Mouse (Mus musculus) spleen, adult 2 months (tissue): ENCODE measurements around the gene 1110051M20Rik. TPM values are rescaled to one million over a fixed set of nuclear protein-coding genes. Genes with fewer than 3 reads are reported as not detected.

Experiments used
- DNase-seq, 2 experiments: peaks; one replicate each; pipeline versions ENCODE4 v3.0.0 to v3.0.0-alpha.2; 2012 to 2021; ENCODE audit warnings: low spot score in 2 of 2, low read depth in 1 of 2
- H3K27ac ChIP-seq: fragments of 200-500 bp; 2 replicates; pipeline ENCODE4 v1.5.1; 2012; ENCODE audit warnings: low read length, inconsistent platforms; ENCODE audit not compliant: insufficient read depth
- H3K27me3 ChIP-seq: fragments of 200-500 bp; 2 replicates; pipeline ENCODE4 v1.6.1; 2012; ENCODE audit warnings: mild to moderate bottlenecking, moderate library complexity, low read length, inconsistent platforms; ENCODE audit not compliant: control insufficient read depth, insufficient read depth
- H3K36me3 ChIP-seq: fragments of 200-500 bp; 2 replicates; pipeline ENCODE4 v1.6.1; 2012; ENCODE audit warnings: mild to moderate bottlenecking, low read length, inconsistent platforms; ENCODE audit not compliant: control insufficient read depth, insufficient read depth
- H3K4me1 ChIP-seq: fragments of 200-500 bp; 2 replicates; pipeline ENCODE4 v1.6.1; 2011; ENCODE audit warnings: inconsistent platforms; ENCODE audit not compliant: control insufficient read depth, insufficient read depth, insufficient read length
- H3K4me3 ChIP-seq: fragments of 200-500 bp; 2 replicates; pipeline ENCODE4 v1.5.1; 2011; ENCODE audit warnings: mild to moderate bottlenecking, inconsistent platforms; ENCODE audit not compliant: insufficient read depth, insufficient read length; ENCODE audit errors: extremely low read depth
- CTCF ChIP-seq: fragments of 200-500 bp; IDR thresholded peaks from 2 replicates; pipeline ENCODE4 v1.5.1; 2011; ENCODE audit warnings: mild to moderate bottlenecking, inconsistent platforms; ENCODE audit not compliant: insufficient read depth, insufficient read length, insufficient replicate concordance; ENCODE audit errors: extremely low read depth
- POLR2A ChIP-seq: fragments of 200-500 bp; IDR thresholded peaks from 2 replicates; pipeline ENCODE4 v1.6.1; 2011; ENCODE audit warnings: low read depth, low read length, inconsistent platforms
- WGBS: fragments of 180-500 bp; shearing (Covaris S2); methylation state at CpG from one replicate; pipeline ENCODE4 v1.1.7; 2018; 5-methylcytosine and 5-hydroxymethylcytosine counted together
- polyA plus RNA-seq: library from polyadenylated mRNA; depleted of rRNA; stranded (reverse); fragments of >200 nt; gene quantifications from 2 replicates; pipeline ENCODE4 v1.2.3, GENCODE M21; 2012

Gene 1110051M20Rik
- polyA plus RNA-seq, 1 experiment = 5.6 TPM

DNA sequence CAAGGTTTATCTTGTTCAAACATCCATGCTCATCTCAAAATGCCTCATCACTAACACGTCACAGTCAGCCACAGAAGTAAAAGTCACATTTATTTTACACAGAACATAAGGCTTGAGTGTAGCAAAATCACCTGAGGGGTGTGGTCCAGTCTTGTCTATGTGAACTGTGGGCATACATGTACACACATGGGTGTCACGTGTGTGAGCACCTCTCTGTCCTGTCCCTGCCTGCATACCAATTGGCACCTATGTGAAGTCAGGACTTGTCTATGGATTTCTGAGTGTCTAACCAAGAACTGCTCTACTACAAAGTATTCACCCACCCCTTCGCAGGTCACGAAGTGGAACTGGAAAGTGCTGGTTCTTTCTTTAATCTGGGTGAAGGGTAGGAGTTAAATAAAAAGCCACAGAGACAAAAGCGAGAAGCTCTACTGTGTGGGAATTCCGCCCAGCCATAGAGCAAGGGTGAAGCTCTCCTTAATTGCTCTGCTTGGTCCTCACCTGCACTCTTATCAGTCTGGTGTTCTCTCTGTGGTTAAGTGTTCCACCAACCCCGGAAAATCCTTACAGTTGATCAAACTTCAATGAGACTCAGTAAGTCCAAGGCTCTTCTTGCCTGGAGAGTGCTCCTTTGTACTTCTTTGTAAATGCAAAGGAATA is 20.3 kb downstream of the 1110051M20Rik start:
- Histone ChIP-seq H3K4me1 (no peaks in the 10 kb centered on the region), H3K27me3 (no peaks in the 10 kb centered on the region), H3K36me3 (no peaks in the 10 kb centered on the region), H3K4me3 (no peak overlapping the region), H3K27ac (no peak overlapping the region)
- WGBS = 84% methylated on average over 7 of the region's 7 CpGs
- TF ChIP-seq CTCF = no peak
- DNase-seq = no peak

DNA sequence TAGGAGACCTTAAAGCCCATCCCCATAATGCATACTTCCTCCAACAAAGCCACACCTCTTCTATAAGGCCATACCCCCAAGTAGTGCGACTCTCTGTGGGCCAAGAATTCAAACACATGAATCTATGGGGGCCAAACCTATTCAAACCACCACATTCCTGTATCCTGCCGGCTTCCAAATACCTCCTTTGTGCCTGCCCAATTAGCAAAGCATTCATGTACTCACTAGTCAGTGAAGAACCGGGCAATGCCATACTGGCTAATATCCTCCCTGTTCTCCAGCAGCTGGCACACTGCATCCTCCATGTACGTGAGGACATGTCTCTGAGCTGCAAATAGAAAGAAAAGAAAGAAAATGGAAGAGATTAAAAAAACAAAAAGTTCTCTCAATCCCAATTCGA is 22.9 kb downstream of the 1110051M20Rik start:
- no peaks in the 10 kb centered on the region for H3K4me1 ChIP-seq
- no peak overlapping the region for H3K4me3 ChIP-seq
- H3K27ac ChIP-seq = no peak overlapping the region
- TF ChIP-seq CTCF = no peak
- TF ChIP-seq POLR2A = no peak
- H3K27me3 ChIP-seq = no peaks in the 10 kb centered on the region
- DNase-seq = no peak
- H3K36me3 ChIP-seq = no peaks in the 10 kb centered on the region
- whole genome bisulfite sequencing = 92% methylated on average over 5 of the region's 5 CpGs

DNA sequence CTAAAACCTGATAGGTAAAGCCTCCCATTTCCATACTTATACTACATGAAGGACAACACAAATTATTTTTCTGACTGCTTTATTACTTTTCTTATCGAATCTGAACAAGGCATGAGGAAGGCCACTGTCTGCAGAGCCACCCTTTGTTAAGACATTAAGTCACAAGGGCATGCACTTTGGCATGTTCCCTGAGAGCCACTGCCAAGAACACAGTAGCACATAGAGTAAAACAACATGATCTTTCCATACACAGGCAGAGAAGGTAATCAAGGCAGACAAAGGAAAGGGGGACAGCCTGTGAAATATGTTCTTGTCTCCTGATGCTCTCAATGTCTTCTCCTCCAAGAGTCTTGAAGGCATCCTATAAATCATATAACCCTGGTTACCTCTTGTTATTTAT is 30.7 kb downstream of the 1110051M20Rik start:
- 84% methylated on average over 1 of the region's 1 CpGs for WGBS
- H3K27ac ChIP-seq = no peak overlapping the region
- no peak for DNase-seq
- no peaks in the 10 kb centered on the region for H3K36me3 ChIP-seq
- peaks cover 3% of the 10 kb centered on the region; the same call in 1 of the 2 replicates for H3K4me1 ChIP-seq
- H3K4me3 ChIP-seq = no peak overlapping the region
- no peaks in the 10 kb centered on the region for H3K27me3 ChIP-seq
- TF ChIP-seq POLR2A (no peak), CTCF (no peak)

DNA sequence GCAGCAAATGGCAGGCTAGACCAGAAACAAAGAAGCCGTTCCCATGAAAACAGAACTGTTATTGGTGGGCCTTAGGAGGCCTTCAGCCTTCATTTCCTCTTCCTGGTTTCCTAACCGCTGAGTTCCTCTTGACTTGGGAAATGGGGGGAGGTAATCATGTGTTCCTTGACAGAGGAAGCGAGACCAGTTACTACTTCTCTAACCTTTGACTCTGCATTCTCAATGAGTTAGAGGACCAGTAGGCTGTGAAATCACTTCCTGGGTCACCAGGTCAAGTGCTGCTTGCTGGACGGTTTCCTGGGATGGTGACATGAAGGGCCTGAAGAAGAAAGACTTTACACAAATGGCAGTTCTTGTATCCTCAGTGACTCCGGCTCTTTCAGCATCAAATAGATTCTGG is 32.1 kb downstream of the 1110051M20Rik start:
- WGBS = 54% methylated on average over 5 of the region's 5 CpGs
- Histone ChIP-seq H3K4me3 (no peak overlapping the region), H3K36me3 (no peaks in the 10 kb centered on the region), H3K27ac (no peak overlapping the region), H3K27me3 (no peaks in the 10 kb centered on the region), H3K4me1 (peaks cover 3% of the 10 kb centered on the region; the same call in 1 of the 2 replicates)
- peak; percentile 4 for DNase-seq
- TF ChIP-seq POLR2A (no peak), CTCF (no peak)

DNA sequence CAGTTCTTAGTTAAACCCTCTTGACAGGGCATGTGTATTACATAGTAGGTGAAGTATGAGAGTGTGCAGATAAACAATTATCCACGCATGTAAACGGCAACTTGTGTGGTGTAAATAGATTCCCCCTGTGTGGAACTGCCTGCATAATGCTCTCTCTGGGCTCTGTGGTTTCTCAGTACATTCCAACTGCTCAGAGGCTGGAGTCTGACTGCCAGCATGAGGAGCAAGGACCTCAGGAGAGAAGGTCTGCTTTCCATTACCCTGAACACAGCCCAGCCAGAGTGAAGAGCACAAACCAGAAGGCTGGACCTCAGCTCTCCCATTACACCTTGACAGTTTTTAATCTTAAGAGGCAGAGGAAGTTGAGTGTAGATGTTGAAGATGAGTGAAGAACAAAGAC is 33.0 kb downstream of the 1110051M20Rik start:
- H3K27ac ChIP-seq = no peak overlapping the region
- no peaks in the 10 kb centered on the region for H3K36me3 ChIP-seq
- DNase-seq = no peak
- no peak overlapping the region for H3K4me3 ChIP-seq
- WGBS = 90% methylated on average over 2 of the region's 2 CpGs
- H3K4me1 ChIP-seq = peaks cover 3% of the 10 kb centered on the region; the same call in 1 of the 2 replicates
- TF ChIP-seq CTCF = no peak
- no peak for TF ChIP-seq POLR2A
- H3K27me3 ChIP-seq = no peaks in the 10 kb centered on the region

DNA sequence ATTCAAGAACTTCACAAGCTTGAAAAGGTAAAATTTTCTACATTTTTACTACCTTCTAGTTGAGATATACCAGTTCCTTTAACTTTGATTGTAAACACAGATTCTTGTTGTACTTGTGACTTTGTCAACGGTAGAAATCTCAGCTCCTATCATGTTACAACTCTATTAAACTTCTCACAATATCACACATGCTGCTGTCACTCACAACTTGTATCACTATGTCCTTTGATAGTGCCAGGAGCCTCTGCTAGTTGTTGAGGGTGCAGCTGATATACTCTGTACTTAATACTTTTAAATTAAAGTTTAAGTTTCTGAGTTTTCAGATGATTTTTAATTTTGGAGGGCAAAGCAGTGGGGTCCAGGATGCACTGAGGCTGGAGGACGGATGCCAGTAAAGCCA is 36.5 kb downstream of the 1110051M20Rik start:
- H3K4me1 ChIP-seq = peaks cover 3% of the 10 kb centered on the region; the same call in 1 of the 2 replicates
- H3K27ac ChIP-seq = no peak overlapping the region
- H3K4me3 ChIP-seq = no peak overlapping the region
- no peaks in the 10 kb centered on the region for H3K36me3 ChIP-seq
- no peak for DNase-seq
- H3K27me3 ChIP-seq = no peaks in the 10 kb centered on the region
- WGBS = 86% methylated on average over 2 of the region's 2 CpGs
- no peak for TF ChIP-seq CTCF
- TF ChIP-seq POLR2A = no peak

DNA sequence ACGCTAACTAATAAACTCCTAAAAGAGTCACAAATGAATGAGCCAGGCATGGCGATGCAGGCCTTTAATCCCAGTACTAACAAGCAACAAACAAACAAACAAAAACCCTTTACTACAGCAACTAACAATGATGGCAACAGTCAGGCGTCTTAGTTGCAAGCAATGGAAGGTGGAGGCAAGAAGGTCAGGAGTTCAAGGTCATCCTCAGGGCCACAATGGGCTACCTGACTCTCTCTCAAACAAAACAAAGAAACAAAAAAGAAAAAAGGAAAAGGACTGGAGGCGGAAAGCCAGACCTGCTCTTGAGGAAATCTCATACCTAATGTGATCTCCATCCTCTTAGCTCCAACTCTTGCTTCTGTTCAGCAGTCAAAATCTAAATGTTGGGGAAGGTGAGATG is 39.4 kb downstream of the 1110051M20Rik start:
- 90% methylated on average over 4 of the region's 4 CpGs for WGBS
- DNase-seq = no peak
- no peaks in the 10 kb centered on the region for H3K27me3 ChIP-seq
- no peak overlapping the region for H3K4me3 ChIP-seq
- H3K4me1 ChIP-seq = no peaks in the 10 kb centered on the region
- TF ChIP-seq CTCF (no peak), POLR2A (no peak)
- no peak overlapping the region for H3K27ac ChIP-seq
- H3K36me3 ChIP-seq = no peaks in the 10 kb centered on the region

DNA sequence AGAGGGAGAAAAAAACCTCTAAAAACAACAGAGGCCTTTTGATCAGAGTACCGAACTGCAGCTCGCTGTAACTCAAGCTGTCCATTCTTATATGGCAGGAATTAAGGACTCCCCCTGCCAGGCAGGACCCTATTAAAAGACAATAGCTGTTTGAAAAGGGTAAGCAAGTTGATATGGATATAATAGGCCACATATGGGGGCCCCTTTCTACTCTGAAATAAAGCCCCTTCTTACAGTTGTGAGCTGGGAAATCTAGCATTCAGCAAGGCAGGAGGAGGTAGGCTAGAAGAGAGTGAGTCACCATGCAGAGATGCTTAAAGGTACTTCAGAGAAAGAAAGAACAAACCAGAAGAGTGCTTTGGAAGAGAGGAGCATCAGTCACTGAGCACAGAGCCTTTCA is 44.8 kb downstream of the 1110051M20Rik start:
- H3K4me3 ChIP-seq = no peak overlapping the region
- 96% methylated on average over 2 of the region's 2 CpGs for WGBS
- no peaks in the 10 kb centered on the region for H3K36me3 ChIP-seq
- no peaks in the 10 kb centered on the region for H3K27me3 ChIP-seq
- H3K27ac ChIP-seq = no peak overlapping the region
- DNase-seq = no peak
- TF ChIP-seq POLR2A (no peak), CTCF (no peak)
- H3K4me1 ChIP-seq = no peaks in the 10 kb centered on the region
